Mouse (Mus musculus) megakaryocyte-erythroid progenitor cell, adult 5-6 weeks (primary cell): ENCODE data around the gene Lcn11. TPM values are rescaled to one million over a fixed set of nuclear protein-coding genes. Genes with fewer than 3 reads are reported as not detected.
"Not testable (repeated sequence)": the region's sequence is repeated elsewhere in the genome, so short reads cannot be mapped to it uniquely, and the experiment has no call there.

ENCODE experiments used
- ATAC-seq: replicated peaks from 2 replicates; pipeline ENCODE4 v1.8.0; 2016; ENCODE audit warnings: mild to moderate bottlenecking, inconsistent platforms; ENCODE audit not compliant: severe bottlenecking, poor library complexity, low FRiP score, low TSS enrichment
- total RNA-seq, 2 experiments: library from RNA; stranded (forward) in 1 of 2; stranded (reverse) in 1 of 2; fragments of 200-1000, 215-1000 nt in 1 of 2; fragments of >200 nt in 1 of 2; fragmentation: Nextera tagmentation in 1 of 2; gene quantifications; 2 replicates each; pipeline ENCODE4 v1.2.3; 2014 to 2017

Lcn11 gene
- total RNA-seq (2014; fragmentation: Nextera tagmentation), result not detected in 2 replicates
- total RNA-seq (2017), result not detected in 2 replicates

GRCm38 (mm10) chr2:25776717-25777116, at the start of gene Lcn11:
TSS of gene Lcn11 (plus strand) at chr2:25777017.
- no peak for ATAC-seq

- no peak for ATAC-seq
Observed at GRCm38 (mm10) chr2:25733199-25733930, 43.5 kb upstream of the Lcn11 start.

- ATAC-seq, result not testable (repeated sequence)
Observed at GRCm38 (mm10) chr2:25736709-25737108, 40.1 kb upstream of the Lcn11 start, which contains the start of gene Obp2b. TSS of gene Obp2b (plus strand) at chr2:25737009.

- ATAC-seq, result peak; percentile 78
Observed at GRCm38 (mm10) chr2:25741671-25742070, 35.1 kb upstream of the Lcn11 start.

- no peak for ATAC-seq
Observed at GRCm38 (mm10) chr2:25754201-25754600, 22.6 kb upstream of the Lcn11 start.

- ATAC-seq, result no peak
Observed at GRCm38 (mm10) chr2:25758064-25758625, 18.7 kb upstream of the Lcn11 start.

GRCm38 (mm10) chr2:25765269-25765668, 11.5 kb upstream of the Lcn11 start, which contains the start of gene Lcn3:
TSS of gene Lcn3 (plus strand) at chr2:25765569.
- ATAC-seq, result no peak

- ATAC-seq, result no peak
Observed at GRCm38 (mm10) chr2:25767764-25768163, 9.1 kb upstream of the Lcn11 start.

GRCm38 (mm10) chr2:25773507-25773906, 3.3 kb upstream of the Lcn11 start:
- ATAC-seq, result no peak

- no peak for ATAC-seq
Observed at GRCm38 (mm10) chr2:25774640-25775039, 2.2 kb upstream of the Lcn11 start.

- no peak for ATAC-seq
Observed at GRCm38 (mm10) chr2:25775991-25776390, 826 bp upstream of the Lcn11 start.

GRCm38 (mm10) chr2:25779076-25779475, 2.3 kb downstream of the Lcn11 start:
- ATAC-seq, result no peak

- ATAC-seq, result no peak
Observed at GRCm38 (mm10) chr2:25780921-25781320, 4.1 kb downstream of the Lcn11 start.

GRCm38 (mm10) chr2:25781957-25782356, 5.1 kb downstream of the Lcn11 start, which contains the start of gene Gm13539:
TSS of gene Gm13539 (plus strand) at chr2:25782257.
- ATAC-seq, result no peak

GRCm38 (mm10) chr2:25785573-25786322, 8.9 kb downstream of the Lcn11 start:
- ATAC-seq, result no peak

- no peak for ATAC-seq
Observed at GRCm38 (mm10) chr2:25789092-25789491, 12.3 kb downstream of the Lcn11 start.

- ATAC-seq, result no peak
Observed at GRCm38 (mm10) chr2:25797635-25798034, 20.8 kb downstream of the Lcn11 start.

- no peak for ATAC-seq
Observed at GRCm38 (mm10) chr2:25798065-25798464, 21.2 kb downstream of the Lcn11 start.

GRCm38 (mm10) chr2:25811711-25812110, 34.9 kb downstream of the Lcn11 start:
- no peak for ATAC-seq

- no peak for ATAC-seq
Observed at GRCm38 (mm10) chr2:25813364-25813763, 36.5 kb downstream of the Lcn11 start.
